Mouse (Mus musculus) fibroblast of lung, adult 2 months (primary cell): ENCODE results near the gene Col19a1.

ENCODE experiments used
- DNase-seq: peaks from one replicate; pipeline ENCODE4 v3.0.0-alpha.2; 2011; ENCODE audit warnings: low read depth

Col19a1 gene

GRCm38 (mm10) chr1:24310847-24311246 lies 276.4 kb downstream of the Col19a1 start:
- DNase-seq, result no peak

GRCm38 (mm10) chr1:24310193-24310592 lies 277.1 kb downstream of the Col19a1 start:
- DNase-seq, result no peak

- DNase-seq, result no peak
Observed at GRCm38 (mm10) chr1:24303077-24303476, 284.2 kb downstream of the Col19a1 start.

DNA sequence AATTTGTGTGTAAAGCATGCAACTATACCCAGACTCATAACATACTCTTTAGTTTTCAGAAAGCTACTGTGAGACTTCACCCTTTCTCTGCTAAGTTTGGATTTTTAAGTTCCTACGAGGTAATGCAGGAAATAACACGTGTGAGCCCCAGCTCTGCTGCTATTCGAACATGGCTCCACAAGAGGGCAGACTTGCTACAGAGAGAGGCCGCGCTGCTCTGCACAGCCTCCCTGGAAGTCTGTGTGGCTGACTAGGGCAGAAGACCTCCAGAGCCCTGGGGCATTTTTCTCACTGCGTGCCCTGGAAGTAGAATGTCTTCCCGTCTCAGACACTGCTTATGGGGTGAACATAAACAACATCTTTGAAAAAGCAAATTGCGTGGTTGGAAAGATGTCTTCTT lies 284.6 kb downstream of the Col19a1 start:
- peak; percentile 1 for DNase-seq

DNA sequence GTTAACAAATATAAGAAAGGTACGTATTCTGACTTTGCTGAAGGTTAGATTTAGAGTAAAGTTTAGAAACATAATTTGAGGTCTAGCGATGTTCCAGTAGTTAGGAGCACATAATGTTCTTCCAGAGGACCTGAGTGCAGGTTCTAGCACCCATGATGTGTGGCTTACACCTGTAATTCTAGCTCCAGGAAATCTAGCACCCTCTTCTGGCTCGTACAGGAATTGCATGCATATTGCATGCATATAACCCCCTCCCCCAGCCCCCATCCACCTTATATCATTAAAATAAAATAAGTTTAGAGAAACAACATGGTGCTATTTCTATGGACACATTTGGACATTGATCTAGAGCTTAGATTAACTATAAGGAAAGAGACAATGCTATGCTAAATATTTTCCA lies 286.6 kb downstream of the Col19a1 start:
- DNase-seq, result no peak

DNA sequence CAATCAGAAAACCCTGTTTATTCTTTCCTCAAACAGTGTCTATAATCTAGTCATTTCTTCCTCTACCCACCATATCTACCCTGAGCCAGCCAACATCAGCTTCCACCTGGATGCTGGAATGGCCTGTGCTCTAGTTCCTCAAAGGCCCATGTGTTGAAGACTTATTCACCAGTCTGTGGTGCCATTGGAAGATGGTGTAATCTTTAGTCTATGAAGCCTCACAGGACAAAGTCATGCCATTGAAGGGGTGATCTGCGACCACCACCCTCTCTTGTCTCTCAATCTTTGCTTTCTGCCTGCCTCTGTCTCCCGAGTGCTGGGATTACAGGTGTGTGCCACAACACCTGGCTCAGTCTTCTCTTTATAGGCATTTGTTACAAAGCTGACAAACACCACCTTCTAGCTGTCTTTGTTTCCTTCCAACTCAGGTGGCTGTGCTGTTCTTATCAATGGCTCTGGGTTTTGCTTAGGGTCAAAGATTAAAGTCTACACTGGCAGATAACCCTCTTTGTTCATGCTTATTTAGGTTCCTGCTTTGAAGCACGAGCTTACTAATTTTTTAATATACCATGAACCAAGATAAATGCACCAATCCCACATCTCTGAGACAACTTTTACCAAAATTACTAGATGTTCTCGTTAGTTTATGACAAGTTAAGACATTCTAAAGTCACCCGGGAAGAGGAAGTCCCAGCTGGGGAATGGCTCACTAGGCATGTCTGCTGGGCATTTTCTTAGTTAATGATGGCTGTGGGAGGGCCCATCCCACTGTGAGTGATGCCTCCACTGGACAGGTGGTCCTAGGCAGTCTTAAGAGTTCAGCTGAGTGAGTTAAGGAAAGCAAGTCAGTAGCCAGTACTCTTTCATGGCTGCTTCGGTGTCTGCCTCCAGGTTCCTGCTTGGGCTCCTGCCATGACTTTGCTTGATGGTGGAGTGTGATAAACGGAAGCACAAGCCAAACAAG lies 292.0 kb downstream of the Col19a1 start:
- DNase-seq, result no peak

DNA sequence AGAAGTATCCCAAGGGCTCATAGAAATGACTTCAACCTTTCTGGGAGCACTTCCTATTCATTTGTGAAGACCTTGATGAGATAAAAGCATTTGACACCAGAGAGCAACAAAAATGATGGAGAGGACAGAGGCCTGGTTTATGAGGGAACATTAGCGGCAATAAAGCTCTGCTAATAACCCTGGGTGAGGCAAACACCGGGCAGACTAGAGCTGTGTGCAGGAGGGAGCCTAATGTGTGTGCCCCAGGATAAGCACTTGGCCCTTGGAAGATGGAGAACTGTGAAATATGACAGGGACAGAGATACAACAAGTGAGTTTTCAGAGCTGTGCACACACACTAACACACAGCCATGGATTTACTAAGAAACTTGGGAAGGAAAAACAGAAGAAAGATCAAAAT lies 294.8 kb downstream of the Col19a1 start:
- no peak for DNase-seq

- DNase-seq, result no peak
Observed at GRCm38 (mm10) chr1:24286360-24286759, 300.9 kb downstream of the Col19a1 start.

DNA sequence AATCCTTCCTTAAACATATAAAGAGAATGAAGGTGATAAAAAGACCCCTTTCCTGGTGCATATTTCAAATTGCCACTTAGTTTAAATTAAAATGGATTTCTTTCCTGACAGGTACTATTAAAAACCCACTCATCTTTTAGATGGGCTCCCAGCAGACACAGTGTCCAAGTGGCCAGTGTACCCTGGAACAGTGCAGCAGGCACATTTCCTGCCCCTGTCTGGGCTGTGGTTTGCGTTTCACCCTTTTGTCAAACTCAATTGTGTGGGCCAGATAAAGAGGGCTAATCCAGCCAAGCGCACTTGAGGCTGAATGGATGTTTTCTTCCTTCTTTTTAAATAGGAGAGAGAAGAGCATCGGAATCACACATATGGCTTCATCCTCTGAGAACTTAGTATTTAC lies 320.2 kb downstream of the Col19a1 start:
- no peak for DNase-seq

- DNase-seq, result no peak
Observed at GRCm38 (mm10) chr1:24261181-24261580, 326.1 kb downstream of the Col19a1 start.

DNA sequence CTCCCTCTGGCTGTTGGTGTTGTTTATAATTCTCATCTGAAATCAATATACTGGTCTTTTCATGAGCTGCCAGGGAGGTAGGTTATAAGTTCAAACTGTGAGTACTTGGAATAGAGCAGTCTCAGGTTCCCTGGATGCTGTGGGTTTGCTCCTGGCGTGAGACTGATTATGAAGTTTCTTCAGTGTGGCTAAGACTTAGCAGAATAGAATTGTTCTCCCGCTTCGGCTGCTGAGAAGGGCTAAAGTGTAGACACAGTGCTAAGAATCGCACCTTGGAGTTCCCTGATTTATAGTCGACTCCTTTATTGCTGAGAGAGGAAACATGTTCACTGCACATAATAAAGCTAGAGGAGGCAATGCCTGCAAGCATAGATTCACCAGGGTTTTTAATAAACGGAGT lies 327.9 kb downstream of the Col19a1 start:
- no peak for DNase-seq

GRCm38 (mm10) chr1:24257961-24258360 lies 329.3 kb downstream of the Col19a1 start:
- no peak for DNase-seq

GRCm38 (mm10) chr1:24249105-24249664 lies 338.1 kb downstream of the Col19a1 start:
- peak; percentile 24 for DNase-seq

DNA sequence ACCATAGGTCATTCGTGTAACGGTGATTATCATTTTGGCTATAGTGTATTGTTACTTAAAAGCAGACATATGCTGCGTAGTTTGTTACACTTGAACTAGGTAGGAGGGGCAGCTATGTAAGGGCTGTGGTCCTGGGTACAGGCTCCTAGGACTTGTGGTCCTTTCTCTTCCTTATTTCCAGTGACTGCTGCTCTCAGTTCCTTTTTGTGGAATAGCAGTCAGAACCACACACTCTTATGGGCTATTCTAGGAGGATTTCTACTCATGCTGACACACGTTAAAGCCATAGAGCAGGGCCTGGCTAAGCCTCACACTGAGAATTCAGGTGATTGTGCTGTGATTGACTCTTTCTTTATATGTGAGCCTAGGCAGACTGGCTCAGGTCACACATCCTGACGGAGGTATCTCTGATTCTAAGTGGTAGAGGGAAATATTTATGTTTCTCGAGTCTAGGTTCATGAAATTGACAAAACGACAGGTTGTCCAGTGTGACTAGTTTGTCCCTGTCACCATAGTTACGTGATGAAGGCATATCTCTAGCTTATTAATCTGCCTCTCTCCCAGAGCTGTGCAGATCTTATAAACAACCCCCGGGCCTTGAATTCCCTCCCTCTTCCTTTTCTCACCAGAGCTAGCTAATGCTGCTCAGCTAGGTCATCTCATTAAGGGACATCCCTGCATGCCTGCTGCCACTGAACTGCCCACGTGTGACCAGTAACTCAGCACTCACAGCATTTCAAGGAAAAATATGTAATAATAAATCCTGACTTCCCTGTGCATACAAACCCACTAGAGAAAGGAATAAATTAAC lies 338.8 kb downstream of the Col19a1 start:
- no peak for DNase-seq

DNA sequence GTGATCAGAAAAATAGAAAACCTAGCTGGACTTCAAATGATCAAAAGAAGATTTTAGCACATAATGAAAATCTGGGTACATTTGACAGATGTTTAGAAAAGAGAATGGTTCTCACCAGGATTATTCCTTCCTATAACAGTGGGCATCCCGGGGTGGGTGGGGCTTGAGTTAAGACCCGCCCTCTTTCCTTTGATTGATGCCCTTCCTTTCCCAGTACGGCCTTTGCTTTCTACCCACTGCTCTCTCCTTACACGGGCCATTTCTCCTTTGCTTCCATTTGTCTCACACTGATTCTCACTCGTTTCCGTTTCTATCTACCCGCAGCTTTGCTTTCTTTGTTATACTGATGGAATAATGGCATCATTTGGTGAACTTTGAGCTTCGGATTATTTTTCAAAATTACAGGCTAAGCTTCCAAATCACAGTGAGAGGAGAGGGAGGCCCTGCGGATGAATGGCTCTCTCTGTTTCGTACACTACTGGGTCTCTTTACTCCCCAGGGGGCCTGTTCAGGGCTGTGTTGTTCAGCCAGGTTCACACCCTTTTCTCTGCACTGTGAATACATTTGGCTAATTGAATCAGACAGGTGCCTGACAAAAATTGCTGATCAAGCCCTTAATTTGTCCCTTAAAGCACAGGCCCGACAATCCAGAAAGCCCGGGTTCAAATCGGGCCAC lies 341.4 kb downstream of the Col19a1 start:
- DNase-seq, result no peak

GRCm38 (mm10) chr1:24244931-24245330 lies 342.3 kb downstream of the Col19a1 start:
- no peak for DNase-seq

- no peak for DNase-seq
Observed at GRCm38 (mm10) chr1:24240039-24240691, 347.1 kb downstream of the Col19a1 start.

- DNase-seq, result no peak
Observed at GRCm38 (mm10) chr1:24236330-24236729, 350.9 kb downstream of the Col19a1 start.

GRCm38 (mm10) chr1:24231504-24232270 lies 355.6 kb downstream of the Col19a1 start:
- no peak for DNase-seq

DNA sequence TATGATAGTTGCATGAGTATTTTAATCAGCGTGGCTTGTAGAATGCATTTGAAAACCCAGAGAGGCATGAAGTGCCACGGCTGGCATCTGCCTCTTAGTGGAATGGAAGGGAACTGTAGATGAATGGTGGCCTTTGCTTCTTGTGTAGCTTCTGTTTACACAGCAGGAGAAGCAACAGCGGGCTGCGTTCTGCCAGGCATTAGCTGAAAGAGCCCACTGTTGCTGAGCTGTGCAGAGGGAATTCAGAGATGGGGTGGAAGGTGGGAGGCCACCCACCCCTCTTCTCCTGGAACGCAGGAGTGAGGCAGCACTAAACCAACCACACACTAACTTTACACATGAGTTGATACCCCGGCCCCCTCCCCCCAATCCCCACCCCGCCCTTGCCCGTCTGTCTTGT lies 356.8 kb downstream of the Col19a1 start:
- no peak for DNase-seq

DNA sequence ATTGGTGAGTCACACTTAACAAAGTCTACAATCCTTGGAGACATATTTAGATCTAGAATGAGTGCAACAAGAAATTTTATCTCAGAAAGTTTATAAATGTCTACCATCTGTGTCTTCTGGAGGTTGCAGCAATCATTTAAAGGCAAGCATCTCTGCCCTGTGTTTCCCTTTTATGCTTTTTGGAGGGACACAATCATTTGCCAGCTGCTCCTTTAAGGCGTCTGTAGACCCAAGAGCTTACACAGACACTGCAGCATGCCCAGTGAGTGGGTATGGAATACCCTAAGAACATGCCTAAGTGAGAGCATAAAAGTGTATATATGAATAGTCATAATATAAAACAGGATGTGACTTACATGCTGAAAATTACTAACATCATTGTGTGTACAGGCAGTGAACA lies 357.7 kb downstream of the Col19a1 start:
- no peak for DNase-seq
